Mouse (Mus musculus) layer of hippocampus, postnatal 36 days (tissue): ENCODE measurements around the gene Tns1. TPM values are rescaled to one million over a fixed set of nuclear protein-coding genes. Genes with fewer than 3 reads are reported as not detected.

Source experiments
- DNase-seq, 2 experiments: peaks; one replicate each; pipeline ENCODE4 v3.0.0; 2022
- total RNA-seq, 2 experiments: library from RNA; stranded (reverse); gene quantifications; 2 replicates each; pipeline ENCODE4 v1.2.3; 2021

Tns1 gene
- total RNA-seq, 2 experiments from 2014 or later: 34.5 to 48.6 TPM

DNA sequence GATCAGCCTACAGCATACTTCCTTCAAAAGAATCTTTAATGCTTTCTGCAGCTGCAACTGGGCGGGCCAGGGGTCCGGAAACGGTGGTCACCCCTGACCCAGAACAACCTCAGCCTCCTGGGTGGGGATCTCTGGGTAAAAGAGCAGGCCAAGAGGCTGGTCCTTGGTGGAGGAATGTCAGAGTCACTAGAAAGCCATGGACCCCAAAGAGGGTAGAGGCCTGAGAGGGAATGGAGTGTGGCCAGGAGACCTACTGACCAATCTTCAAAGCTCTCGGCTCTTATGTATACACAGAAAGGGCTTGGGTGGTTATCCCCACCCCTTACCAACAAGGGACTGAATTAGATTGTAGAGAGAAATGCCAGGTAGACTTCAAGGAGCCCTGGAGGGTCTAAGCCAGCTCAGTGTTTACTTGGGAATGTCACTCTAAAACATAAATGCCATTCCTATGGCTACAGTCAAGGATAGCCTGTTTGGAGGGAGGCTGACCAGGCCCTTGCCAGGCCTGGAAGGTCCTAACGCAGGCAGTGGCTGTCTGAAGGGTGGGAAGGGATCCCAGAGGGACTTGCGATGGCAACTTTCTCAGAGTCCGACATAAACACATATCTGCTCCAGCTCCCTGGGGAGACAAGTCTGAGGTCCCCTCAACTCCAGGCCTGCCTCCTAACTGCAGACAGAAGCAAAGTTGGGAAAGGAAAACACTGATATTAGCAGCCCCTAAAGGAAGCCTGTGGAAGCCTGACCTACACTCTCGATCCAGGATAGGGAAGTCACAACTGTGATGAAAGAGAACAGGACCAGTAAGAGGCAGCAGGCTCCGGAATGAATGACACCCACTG is 92.3 kb downstream of the Tns1 start:
- no peak for DNase-seq

DNA sequence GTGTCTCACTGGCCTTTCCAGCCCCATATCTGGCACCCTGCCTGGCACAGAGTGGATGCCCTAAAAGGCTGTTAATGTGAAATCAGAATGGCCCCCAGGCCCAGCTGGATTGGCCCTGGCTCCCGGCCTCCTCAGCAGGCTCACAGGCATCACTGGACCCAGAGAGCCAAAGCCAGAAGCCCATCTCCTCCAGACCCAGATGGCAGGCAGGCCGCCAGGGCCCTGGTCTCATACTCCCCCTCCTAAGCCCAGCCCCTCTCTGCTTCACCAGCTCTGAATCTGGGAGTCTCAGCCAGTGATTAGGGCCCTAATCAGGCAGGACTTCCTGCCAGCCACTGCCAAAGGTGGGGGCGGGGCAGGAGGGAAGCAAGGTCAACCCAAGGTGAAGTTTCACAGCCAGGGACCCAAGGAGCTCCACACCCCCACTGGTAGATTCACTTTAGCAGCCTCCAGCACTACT is 93.3 kb downstream of the Tns1 start:
- no peak for DNase-seq

DNA sequence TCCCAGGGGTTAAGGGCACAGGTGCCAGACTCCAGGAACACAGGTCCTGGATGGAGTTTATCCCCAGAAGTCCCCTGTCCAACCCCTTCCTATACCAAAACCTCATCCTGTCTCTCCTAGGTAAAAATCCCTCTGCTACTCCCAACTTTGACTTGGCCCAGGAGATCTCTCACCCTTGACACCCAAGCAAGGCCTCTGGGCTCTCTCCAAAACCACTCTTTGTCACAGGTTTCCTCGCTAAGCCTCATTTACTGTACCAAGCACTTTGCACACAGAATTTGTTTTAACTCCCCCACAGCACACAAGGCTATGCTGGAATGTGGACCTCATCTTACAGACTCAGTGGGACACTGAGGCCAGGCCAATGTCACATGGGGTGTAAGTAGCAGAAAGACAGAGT is 94.0 kb downstream of the Tns1 start:
- DNase-seq: no peak

DNA sequence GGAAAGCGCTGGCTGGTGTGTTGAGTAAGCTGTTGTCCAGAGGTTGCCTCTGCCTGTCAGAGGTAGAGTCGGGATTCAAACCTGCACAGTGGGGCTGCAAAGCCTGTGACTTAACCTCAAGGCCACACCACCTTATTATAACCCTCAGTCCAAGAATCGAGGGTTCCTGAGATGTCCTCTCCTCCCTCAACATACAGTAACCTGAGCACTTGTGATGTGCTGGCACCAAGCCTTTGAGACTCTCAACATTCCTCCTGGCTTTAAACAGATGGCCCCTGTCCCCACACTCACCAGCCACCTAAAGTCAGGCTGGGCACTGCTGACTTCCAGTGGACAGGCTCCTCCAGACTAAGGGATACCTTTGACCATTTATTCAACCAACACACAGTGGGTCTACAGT is 94.6 kb downstream of the Tns1 start:
- DNase-seq: no peak

DNA sequence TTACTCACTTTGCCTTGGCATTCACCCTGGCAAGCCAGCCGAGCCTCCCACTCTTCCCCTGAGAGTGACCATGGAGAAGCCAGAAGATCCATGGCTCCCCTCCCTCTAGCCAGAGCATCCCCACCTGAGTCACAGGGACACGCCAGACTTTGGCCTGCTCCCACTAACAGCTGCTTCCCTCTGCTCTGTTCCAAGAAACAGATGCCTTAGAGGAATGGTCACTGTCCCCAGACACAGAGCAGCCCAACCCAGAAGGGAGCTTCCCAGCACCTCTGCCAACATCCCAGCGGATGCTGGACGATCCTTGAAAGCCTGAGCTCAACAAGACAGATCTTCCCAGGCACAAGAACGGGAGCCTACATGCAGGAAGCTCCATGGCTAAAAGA is 95.4 kb downstream of the Tns1 start:
- no peak for DNase-seq

DNA sequence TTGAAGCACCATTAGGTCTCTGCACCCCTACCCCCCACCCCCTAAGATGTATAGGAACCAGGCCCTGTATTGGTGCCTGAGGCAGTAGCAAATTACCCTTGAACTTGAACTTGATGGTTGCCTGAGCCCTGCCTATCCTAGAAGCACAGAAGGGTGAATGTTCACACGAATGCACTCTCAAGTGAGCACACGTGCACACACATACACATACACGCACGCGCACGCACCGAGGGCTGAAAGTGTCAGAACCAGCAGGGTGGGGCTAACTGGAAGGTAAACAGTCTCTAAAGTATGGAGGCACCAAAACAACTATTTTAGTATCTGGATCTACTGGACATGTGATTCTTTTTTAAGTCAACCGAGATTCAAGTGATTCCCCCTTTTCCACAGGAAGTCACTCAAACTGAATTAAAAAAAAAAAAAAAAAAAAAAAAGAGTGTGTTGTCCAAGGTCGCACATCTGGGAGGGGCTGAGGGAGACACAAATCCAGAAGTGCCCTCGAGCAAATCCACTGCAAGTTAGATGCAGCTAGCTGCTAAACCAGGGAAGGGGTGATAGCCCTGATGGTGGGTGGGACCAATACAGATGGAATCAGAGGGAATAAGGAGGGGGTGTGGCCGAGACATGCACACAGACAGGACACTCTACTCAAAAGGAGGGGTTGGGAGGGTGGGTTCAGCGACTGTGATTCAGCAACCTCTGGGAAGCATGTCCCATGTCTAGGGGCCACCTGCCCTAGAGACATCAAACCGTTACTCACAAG is 96.0 kb downstream of the Tns1 start:
- DNase-seq: no peak

DNA sequence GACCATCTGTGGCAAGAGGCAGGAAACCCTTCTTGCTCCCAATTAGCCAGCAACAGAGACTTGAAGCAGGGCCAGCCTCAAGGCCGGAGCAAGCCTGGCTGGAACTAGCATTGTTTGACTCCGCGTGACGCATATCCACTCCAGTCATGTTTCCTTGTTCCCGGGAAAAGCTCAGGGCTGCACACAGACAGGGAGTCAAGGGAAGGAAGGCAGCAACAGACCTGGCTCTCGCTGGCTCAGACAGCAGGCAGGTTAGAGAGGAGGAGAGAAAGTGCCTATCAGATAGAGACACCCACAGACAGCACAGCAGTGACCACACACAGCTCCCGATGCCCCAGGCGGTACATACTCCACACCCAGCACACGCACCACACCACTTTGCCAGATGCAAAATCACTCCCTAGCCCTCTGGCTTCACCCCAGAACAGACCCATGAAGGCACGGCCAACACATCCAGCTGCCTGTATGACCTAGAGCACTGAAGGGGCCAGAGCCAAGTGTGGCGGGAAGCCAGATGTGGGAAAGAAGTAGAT is 96.6 kb downstream of the Tns1 start:
- DNase-seq: no peak

DNA sequence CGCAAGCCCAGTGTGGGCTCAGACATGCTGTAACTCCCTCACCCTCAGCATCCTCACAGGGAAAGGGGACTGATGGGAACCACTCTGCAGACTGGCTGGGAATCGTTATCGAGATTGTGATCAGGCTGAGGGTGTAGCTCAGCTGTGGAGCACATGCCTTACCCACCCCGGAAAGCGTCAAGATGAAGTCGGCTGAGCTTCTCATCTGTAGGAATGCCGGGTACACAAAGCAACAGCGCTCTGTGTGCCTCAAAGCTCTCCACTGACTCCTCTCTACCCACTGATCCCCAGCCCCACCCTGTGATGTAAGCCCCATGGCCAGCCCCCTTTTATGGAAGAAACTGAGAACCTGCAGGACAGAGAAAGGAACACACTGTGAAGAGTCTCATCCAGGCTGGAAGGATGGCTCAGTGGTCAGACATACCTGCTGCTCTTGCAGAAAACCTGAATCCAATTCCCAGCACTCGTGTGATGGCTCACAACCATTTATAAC is 97.5 kb downstream of the Tns1 start:
- DNase-seq: no peak

DNA sequence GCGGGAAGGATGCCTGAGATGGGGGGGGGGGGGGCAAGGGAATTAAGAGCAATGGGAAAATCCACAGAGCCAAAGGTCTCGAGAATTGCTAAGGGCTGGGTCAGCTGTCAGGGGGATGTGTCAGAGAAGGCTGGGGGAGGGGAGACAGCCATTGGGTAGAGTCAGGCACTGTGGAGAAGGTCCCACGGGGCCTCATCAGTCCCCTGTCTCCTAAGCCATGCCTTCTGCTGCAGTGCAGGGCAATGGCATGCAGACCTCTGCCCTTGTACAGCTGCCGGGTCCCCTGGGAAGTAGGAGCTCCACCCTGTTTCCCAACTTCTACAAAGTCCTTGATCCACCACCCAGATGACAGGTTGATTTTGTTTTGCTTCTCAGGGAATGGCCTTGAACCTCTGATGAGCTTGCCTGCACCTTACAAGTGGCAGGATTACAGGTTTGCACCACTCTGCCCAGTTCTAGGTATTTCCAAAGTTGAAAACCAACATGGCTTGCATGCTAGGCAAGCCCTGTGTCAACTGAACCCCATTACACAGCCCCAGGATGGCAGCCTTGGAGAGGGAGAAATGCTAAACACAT is 98.5 kb downstream of the Tns1 start:
- no peak for DNase-seq

DNA sequence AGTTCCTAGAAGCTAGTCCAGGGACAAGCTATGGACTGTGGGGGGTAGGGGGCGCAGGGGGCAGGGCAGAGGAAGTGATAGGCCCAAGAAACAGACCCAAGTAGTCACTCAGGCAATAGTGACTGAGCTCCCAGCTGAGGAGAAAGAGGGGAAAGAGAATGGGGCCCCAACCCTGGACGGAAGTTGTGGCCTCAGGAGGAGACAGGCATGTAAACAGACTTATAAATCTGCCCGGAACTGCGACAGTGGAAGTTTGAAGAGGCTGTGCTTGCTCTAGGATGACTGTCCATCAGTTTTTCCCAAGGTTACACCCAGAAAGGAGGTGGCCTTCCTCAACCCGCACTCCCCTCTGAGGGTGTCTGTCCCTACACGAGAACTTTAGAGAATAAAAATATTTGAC is 99.0 kb downstream of the Tns1 start:
- DNase-seq: no peak

DNA sequence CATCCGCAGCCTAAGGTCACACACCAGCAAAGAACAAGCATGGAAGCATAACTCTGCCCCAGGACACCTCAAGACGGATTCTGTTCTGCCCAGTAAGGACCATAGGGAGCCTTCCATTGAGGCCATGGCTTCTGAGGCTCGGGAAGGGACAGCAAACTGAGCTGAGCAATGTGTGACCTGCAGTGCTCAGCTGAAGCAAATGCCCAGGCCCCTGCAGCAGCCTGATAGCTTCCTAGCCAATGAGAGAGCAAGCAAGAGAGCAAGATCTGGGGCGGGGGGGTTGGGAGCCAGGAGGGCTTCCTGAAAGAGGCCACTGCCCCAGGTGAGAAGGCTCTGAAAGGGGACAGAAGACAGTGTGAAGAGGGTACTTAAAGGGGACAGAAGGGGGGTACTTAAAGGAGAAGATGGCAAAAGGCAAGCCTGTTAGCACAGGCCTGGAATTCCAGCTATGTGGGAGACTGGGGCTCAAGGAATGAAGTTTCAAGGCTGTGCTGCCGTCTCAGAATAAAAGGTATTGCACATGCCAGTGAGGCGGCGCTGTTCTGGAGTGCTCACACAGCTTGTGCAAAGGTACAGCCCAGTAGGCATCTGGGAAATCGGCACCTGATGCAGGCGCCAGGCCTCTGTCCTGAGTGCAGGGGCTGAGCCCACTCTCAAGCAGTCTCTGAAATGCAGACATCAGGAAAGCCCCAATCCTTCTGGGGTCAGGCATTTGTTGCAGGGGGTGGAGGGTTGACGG is 99.6 kb downstream of the Tns1 start:
- DNase-seq: no peak

DNA sequence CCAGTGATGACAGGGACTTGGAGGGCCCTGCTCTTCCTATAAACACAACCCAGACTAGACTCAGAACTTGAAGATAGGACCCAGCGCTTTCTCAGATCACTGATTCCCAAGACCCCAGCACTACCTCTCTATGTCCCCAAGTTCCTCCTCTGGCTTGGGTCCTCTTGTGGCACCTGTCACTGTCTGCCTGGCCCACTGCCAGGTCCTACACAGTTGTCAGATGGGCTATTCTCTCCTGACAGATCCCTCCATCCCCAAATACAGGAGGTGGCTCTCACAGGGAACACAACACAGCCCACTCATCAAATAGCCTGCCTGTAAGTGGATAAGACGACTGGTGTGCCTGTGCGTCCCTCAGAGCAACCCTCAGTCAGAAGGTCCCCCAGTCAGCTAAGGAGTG is 101.3 kb downstream of the Tns1 start:
- no peak for DNase-seq

DNA sequence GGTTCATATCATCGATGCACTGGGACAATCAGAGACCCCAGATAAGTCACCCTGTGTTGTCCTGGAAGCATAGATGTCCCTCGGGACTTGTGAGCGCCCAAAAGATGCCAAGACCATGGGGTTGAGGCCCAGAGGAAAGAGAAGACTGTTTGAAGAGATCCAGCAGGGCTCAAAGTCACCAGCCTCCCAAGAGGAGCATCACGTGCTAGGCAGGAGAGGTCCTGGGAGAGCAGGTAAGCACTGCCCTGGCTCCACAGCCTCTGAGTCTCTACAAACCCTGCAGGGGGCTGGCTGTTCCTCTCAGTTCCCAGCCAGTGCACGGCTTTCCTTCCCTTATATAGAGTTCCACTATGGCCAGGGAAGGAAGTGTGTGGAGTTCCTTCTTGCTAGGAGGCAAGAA is 101.7 kb downstream of the Tns1 start:
- no peak for DNase-seq

DNA sequence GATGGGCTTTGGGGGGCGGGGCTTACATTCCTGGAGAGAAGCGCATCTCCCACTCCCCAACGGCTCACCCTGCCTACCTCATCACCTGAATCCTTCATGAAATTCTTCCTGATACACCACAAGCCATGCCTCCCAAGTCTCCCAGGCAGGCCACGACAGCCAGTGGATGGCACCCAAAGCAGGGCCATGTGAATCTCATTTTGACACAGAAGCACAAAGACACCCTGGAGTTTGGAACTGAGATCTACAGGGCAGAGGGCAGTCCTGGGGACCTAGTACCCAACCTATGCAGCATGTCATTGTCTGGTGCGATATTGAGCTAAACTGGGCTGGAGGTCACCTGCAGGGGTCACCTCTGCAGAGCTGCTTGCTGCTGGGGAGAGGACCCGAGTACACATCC is 104.0 kb downstream of the Tns1 start:
- DNase-seq: no peak

DNA sequence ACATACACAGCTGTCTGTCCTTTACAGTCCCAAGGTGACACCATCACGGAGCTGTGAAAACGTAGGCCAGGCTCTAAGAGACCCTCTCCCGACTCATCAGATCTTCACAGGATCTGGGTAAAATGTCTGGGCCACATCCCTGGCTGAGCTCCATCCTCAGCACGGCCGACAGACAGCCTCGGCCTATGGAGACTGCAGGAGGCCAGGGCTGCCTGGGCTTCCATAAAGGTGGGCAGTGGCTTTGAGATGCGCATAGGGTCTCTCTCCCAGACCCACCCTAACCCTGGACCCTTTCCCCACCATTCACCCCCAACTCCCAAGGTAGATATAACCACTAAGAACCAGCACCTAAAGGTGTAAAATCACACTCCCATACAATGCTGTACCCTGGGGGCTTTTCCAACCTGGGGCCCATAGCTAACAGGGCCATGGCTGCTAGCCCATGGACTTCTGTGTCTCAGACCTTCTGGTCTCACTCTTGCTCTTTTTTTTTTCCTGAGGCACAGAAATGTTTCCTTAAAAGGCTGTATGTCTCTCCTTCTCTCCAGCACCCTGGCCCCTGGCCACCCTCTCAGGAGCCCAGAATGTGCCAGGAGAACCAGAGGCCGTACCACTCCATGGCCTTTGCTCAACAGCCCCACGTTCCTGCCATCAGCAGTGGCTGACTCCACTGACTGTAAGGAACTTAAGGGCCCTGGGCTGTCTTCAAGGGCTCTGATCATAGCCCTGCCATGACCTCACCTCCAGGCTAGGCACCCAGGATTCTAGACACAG is 106.7 kb downstream of the Tns1 start:
- no peak for DNase-seq

DNA sequence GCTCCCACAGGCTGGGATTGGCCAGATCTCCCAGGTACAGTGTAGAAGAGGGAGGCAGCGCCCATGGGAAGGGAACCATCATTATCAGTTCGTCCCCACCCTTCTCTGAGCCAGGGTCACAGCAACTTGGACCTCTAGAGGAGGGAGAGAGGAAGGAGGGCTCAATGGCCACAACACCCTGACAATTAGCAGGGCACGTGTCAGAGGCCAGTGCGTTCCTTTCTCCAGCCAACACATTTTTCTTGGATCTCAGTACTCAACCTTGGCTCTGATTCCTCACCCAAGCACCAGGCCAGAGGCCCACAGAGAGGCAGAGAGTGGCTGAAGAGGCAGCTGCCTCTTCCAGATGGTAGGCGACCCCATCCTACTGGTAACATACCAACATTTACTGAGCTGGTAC is 107.6 kb downstream of the Tns1 start:
- DNase-seq: no peak

DNA sequence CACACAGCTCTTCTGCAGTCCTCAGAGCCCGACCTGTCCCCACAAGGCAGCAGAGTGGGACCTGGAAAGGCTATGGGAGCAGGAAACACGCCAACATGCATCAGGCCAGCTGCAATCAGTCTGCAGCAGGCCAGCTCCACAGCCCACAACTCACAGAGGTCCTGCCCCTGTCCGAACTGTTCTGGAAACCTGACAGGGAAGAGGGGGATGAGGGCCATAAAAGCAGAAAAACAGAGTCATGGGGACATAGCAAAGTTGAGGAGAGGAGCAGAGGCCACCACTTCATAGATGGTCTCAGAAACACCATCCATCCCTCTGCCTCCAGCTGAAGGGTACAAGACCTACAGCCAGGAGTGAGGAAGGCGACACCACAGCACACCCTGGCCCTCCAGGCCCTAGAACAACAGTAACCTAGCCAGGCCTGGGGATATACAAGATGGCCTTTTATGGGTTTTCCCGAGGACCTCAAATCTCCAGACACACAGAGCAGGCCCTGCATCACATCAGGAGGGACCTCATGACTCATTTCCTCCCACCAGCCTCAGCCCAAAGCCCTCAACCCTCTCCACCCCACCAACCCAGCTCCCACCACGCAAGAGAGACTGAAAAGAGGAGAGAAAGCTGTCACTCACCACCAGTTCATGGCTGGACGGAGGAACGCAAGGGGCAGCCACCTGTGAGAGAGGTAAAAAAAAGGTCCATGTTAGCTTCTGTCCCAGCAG is 108.6 kb downstream of the Tns1 start:
- DNase-seq: no peak

DNA sequence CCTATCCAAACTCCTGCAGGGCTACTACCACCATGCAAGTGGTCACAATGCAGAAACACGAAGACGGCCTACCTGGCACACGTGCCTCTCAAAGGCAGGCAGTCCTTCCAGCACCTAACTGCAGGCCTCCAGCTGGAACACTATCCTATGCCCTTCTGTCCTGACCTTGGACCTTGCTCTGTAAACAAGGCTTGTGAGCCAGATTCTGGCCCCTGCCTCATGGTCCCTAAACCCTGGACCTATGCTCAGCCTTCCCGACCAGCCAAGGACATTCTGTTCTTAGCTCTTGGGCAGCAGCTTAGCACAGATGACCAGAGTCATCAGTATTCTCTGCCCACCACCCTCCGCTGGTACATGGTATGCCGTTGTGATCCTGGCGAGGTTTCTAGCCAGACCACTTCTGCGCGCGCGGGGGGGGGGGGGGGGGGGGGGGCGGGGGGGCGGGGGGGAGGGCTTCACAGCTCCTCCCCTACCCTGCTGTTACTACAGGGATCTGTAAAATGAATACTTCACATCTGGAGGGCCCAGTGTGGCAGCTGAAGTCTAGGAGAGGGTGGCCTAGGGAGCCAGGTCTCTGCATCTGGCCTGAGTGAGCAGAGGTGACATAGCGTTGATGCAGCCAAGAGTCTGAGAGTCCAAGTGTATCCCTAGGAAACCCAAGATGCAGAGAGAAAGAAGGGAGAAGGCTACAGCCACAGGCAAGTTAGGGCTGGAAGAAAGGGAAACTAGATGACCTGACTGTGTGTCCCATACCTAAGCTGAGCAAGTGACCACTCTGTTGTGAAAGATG is 109.5 kb downstream of the Tns1 start:
- DNase-seq: no peak

DNA sequence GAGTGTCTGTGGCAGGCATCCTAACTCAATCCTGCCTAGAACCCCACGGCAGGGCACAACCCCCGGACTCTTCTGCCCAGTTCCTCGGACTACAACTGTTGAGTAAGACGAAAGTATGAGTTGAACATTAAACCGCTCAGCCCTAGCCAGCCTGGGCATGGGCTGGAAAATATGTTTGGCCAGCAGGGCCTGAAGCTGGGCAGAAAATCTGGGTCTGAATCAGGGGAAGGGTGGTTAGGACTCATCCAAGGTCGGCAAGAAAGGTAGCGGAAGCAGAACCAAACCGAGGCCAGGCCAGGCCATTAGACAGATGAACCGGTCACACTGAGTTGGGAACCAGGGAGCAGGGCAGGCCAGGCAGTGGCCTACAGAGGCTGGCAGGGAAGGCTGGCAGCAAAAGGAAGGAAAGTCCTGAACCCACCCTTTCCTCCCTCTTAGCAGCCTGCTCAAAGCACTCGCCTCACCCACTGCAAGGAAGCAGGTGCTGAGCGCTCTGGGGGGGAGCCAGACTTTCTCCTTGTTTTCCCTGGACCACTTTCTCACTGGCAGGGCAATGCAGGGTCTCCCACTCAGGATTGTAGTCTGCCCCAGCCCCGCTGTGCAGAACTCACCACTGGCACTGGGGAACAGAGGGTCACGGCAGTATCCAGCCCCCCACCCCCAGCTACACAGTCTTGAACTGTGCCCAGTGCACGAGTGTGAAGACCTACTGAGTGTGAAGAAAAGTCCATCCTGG is 110.8 kb downstream of the Tns1 start:
- DNase-seq: no peak
